Mouse (Mus musculus): ENCODE results near the gene 1700037H04Rik.

GRCm38 (mm10) chr2:131134381-131134780, 25.5 kb downstream of the 1700037H04Rik start:
- no peak for TF ChIP-seq CTCF (IDR thresholded peaks at IDR 0.05)
- peak; percentile 86 for TF ChIP-seq POLR2A (IDR thresholded peaks at IDR 0.05; ENCODE audit: insufficient read depth, low read depth, low read length)
- TF ChIP-seq EP300 (IDR thresholded peaks at IDR 0.05; ENCODE audit: insufficient read depth, low read depth, low read length): peak; percentile 98

Data from heart, adult 2 months (tissue).